Mouse (Mus musculus) CD8-positive naive resting alpha-beta T cell, adult 57 days (primary cell): ENCODE results near the gene BC051665. TPM values are rescaled to one million over a fixed set of nuclear protein-coding genes. Genes with fewer than 3 reads are reported as not detected.

Source experiments
- total RNA-seq: library from RNA; stranded (reverse); gene quantifications from one replicate; pipeline ENCODE4 v1.2.4, GENCODE M21; 2023

The BC051665 gene
- total RNA-seq: not detected

GRCm38 (mm10) chr13:60786264-60786663 is at the start of gene BC051665:
Gene BC051665 (minus strand): TSS chr13:60786364.

GRCm38 (mm10) chr13:60802749-60803148 is 16.6 kb upstream of the BC051665 start, which contains the start of gene Ctsll3:
Gene Ctsll3 (minus strand): TSS chr13:60802849.

Other genes with a start within 250 kb of the BC051665 start
- 5.7 TPM for gene Dapk1, start 184.4 kb downstream of the BC051665 start, total RNA-seq
- gene Ctsll3, start 16.5 kb upstream of the BC051665 start, total RNA-seq: not detected
- 14.3 TPM for gene 4930486L24Rik, start 78.1 kb upstream of the BC051665 start, total RNA-seq
- gene Gm49392, start 110.5 kb upstream of the BC051665 start, total RNA-seq: not detected
- gene Ctla2b, start 111.1 kb upstream of the BC051665 start, total RNA-seq: 13.8 TPM
- gene Tpbpb, start 118.5 kb upstream of the BC051665 start, total RNA-seq: not detected
- not detected for gene Gm49393, start 149.2 kb upstream of the BC051665 start, total RNA-seq
- gene Gm49391, start 150.2 kb upstream of the BC051665 start, total RNA-seq: not detected
- 65.3 TPM for gene Ctla2a, start 150.3 kb upstream of the BC051665 start, total RNA-seq
- not detected for gene Tpbpa, start 155.6 kb upstream of the BC051665 start, total RNA-seq
- gene Ctsj, start 219.6 kb upstream of the BC051665 start, total RNA-seq: not detected